Mouse (Mus musculus): ENCODE results near the gene Zup1.
"Not testable (repeated sequence)": the region's sequence is repeated elsewhere in the genome, so short reads cannot be mapped to it uniquely, and the experiment has no call there.

Gene Zup1

GRCm38 (mm10) chr10:33950803-33951583 is at the start of gene Zup1:
Gene Zup1 (minus strand): TSS chr10:33951269.
- DNase-seq (ENCODE audit: low read depth, low spot score) = peak; percentile 92

GRCm38 (mm10) chr10:33998397-33998796 is 47.3 kb upstream of the Zup1 start:
- DNase-seq (ENCODE audit: low read depth, low spot score) = no peak

GRCm38 (mm10) chr10:33996686-33997085 is 45.6 kb upstream of the Zup1 start:
- DNase-seq (ENCODE audit: low read depth, low spot score) = not testable (repeated sequence)

- DNase-seq (ENCODE audit: low read depth, low spot score) = peak; percentile 90
Observed at GRCm38 (mm10) chr10:33986771-33987170, 35.7 kb upstream of the Zup1 start.

- no peak for DNase-seq (ENCODE audit: low read depth, low spot score)
Observed at GRCm38 (mm10) chr10:33974781-33975494, 23.9 kb upstream of the Zup1 start.

- DNase-seq (ENCODE audit: low read depth, low spot score) = peak; percentile 64
Observed at GRCm38 (mm10) chr10:33952509-33952908, 1.4 kb upstream of the Zup1 start.

GRCm38 (mm10) chr10:33946336-33946735 is 4.7 kb downstream of the Zup1 start:
- DNase-seq (ENCODE audit: low read depth, low spot score) = no peak

- no peak for DNase-seq (ENCODE audit: low read depth, low spot score)
Observed at GRCm38 (mm10) chr10:33945390-33945789, 5.7 kb downstream of the Zup1 start.

- peak; percentile 65 for DNase-seq (ENCODE audit: low read depth, low spot score)
Observed at GRCm38 (mm10) chr10:33940702-33941101, 10.4 kb downstream of the Zup1 start.

- peak; percentile 96 for DNase-seq (ENCODE audit: low read depth, low spot score)
Observed at GRCm38 (mm10) chr10:33905489-33905888, 45.6 kb downstream of the Zup1 start.

- peak; percentile 98 for DNase-seq (ENCODE audit: low read depth, low spot score)
Observed at GRCm38 (mm10) chr10:33904530-33905481, 46.3 kb downstream of the Zup1 start, which contains the start of gene Rsph4a. Gene Rsph4a (plus strand): TSS chr10:33905111.

- DNase-seq (ENCODE audit: low read depth, low spot score) = not testable (repeated sequence)
Observed at GRCm38 (mm10) chr10:33901520-33901919, 49.5 kb downstream of the Zup1 start.

GRCm38 (mm10) chr10:33882411-33882810 is 68.7 kb downstream of the Zup1 start:
- peak; percentile 80 for DNase-seq (ENCODE audit: low read depth, low spot score)

GRCm38 (mm10) chr10:33872672-33873398 is 78.2 kb downstream of the Zup1 start:
- no peak for DNase-seq (ENCODE audit: low read depth, low spot score)

- peak; percentile 21 for DNase-seq (ENCODE audit: low read depth, low spot score)
Observed at GRCm38 (mm10) chr10:33870441-33870840, 80.6 kb downstream of the Zup1 start.
